Mouse (Mus musculus): ENCODE data around the gene Prrt1.

GRCm38 (mm10) chr17:34646906-34647787 lies 17.8 kb downstream of the Prrt1 start, which contains the start of gene Atf6b:
- no peak for TF ChIP-seq EP300 (IDR thresholded peaks at IDR 0.05; ENCODE audit: low read depth in 1 of 2, low read length in 2 of 2)
- TF ChIP-seq RCOR1 (IDR thresholded peaks at IDR 0.05; ENCODE audit: low read depth, low read length), result no peak

Data from MEL (cell line).